Mouse (Mus musculus): ENCODE data around the gene Wdr83. TPM values are rescaled to one million over a fixed set of nuclear protein-coding genes. Genes with fewer than 3 reads are reported as not detected.

The Wdr83 gene
- total and polyA plus RNA-seq, 3 experiments = 27.0 to 58.4 TPM; not detected in 1

GRCm38 (mm10) chr8:85090856-85091255 is 9.8 kb upstream of the Wdr83 start:
- DNase-seq (ENCODE audit: low read depth, low spot score) = no peak
- no peaks in the 10 kb centered on the region for H3K4me1 ChIP-seq (ENCODE audit: control insufficient read depth in 1 of 2, insufficient read depth in 2 of 2, low read length in 2 of 2)
- no peak overlapping the region for H3K4me3 ChIP-seq (ENCODE audit: control insufficient read depth in 1 of 2, insufficient read depth in 1 of 2, low read depth in 2 of 2, low read length in 2 of 2)
- no peaks in the 10 kb centered on the region; a peak in 1 of 4 replicates for H3K36me3 ChIP-seq (ENCODE audit: control insufficient read depth in 1 of 2, insufficient read depth in 2 of 2, low read length in 2 of 2)
- TF ChIP-seq ZNF384 (IDR thresholded peaks at IDR 0.05; ENCODE audit: low read depth, low read length) (no peak), TCF12 (IDR thresholded peaks at IDR 0.05; ENCODE audit: low read depth, low read length) (no peak), MYC (IDR thresholded peaks at IDR 0.05; ENCODE audit: low read depth, low read length) (no peak), RCOR1 (IDR thresholded peaks at IDR 0.05; ENCODE audit: low read depth, low read length) (no peak), ELF1 (IDR thresholded peaks at IDR 0.05; ENCODE audit: low read depth, low read length) (no peak), POLR2AphosphoS2 (IDR thresholded peaks at IDR 0.05; ENCODE audit: low read length) (no peak), ZMIZ1 (IDR thresholded peaks at IDR 0.05; ENCODE audit: low read depth, low read length) (no peak)
- H3K79me2 ChIP-seq (ENCODE audit: control insufficient read depth, insufficient read depth, low read length, poor library complexity) = no peaks in the 10 kb centered on the region
- H3K27ac ChIP-seq (ENCODE audit: control insufficient read depth, low read depth, low read length) = no peak overlapping the region
- no peak overlapping the region for H3K9ac ChIP-seq (ENCODE audit: control insufficient read depth, low read depth, low read length, poor library complexity, severe bottlenecking)
- H3K27me3 ChIP-seq (ENCODE audit: control insufficient read depth in 1 of 2, insufficient read depth in 2 of 2, low read length in 2 of 2) = no peaks in the 10 kb centered on the region
- H3K9me3 ChIP-seq (replicated peaks; ENCODE audit: insufficient read depth, low read length) = no peaks in the 10 kb centered on the region

- DNase-seq (ENCODE audit: low read depth, low spot score) = no peak
- no peaks in the 10 kb centered on the region for H3K9me3 ChIP-seq (replicated peaks; ENCODE audit: insufficient read depth, low read length)
- peaks cover 0 to 13% of the 10 kb centered on the region in 2 experiments; a peak in 2 of 4 replicates for H3K36me3 ChIP-seq (ENCODE audit: control insufficient read depth in 1 of 2, insufficient read depth in 2 of 2, low read length in 2 of 2)
- no peak for TF ChIP-seq USF2 (IDR thresholded peaks at IDR 0.05; ENCODE audit: borderline replicate concordance in 1 of 2, insufficient read depth in 1 of 2, low read depth in 1 of 2, low read length in 2 of 2)
- no peak for TF ChIP-seq MEF2A (IDR thresholded peaks at IDR 0.05; ENCODE audit: extremely low read depth, insufficient replicate concordance, low read depth, low read length, poor library complexity, severe bottlenecking)
- no peak for TF ChIP-seq TAL1 (IDR thresholded peaks at IDR 0.05; ENCODE audit: low read length)
- no peak for TF ChIP-seq EP300 (IDR thresholded peaks at IDR 0.05; ENCODE audit: low read depth in 1 of 2, low read length in 2 of 2)
- no peak for TF ChIP-seq UBTF (IDR thresholded peaks at IDR 0.05; ENCODE audit: borderline replicate concordance, insufficient read depth, low read depth, low read length)
- no peak for TF ChIP-seq JUND (IDR thresholded peaks at IDR 0.05; ENCODE audit: low read depth, low read length)
- no peak for TF ChIP-seq MAFK (IDR thresholded peaks at IDR 0.05; ENCODE audit: borderline replicate concordance, low read depth, low read length)
- H3K9ac ChIP-seq (ENCODE audit: control insufficient read depth, low read depth, low read length, poor library complexity, severe bottlenecking) = no peak overlapping the region
- H3K27me3 ChIP-seq (ENCODE audit: control insufficient read depth in 1 of 2, insufficient read depth in 2 of 2, low read length in 2 of 2) = no peaks in the 10 kb centered on the region
- no peaks in the 10 kb centered on the region for H3K79me2 ChIP-seq (ENCODE audit: control insufficient read depth, insufficient read depth, low read length, poor library complexity)
- no peak overlapping the region for H3K27ac ChIP-seq (ENCODE audit: control insufficient read depth, low read depth, low read length)
- H3K4me1 ChIP-seq (ENCODE audit: control insufficient read depth in 1 of 2, insufficient read depth in 2 of 2, low read length in 2 of 2) = peaks cover 7 to 15% of the 10 kb centered on the region in 2 experiments
- no peak overlapping the region for H3K4me3 ChIP-seq (ENCODE audit: control insufficient read depth in 1 of 2, insufficient read depth in 1 of 2, low read depth in 2 of 2, low read length in 2 of 2)
These were observed 7.7 kb upstream of the Wdr83 start for GRCm38 (mm10) chr8:85088771-85089170.
